Mouse (Mus musculus) urinary bladder, postnatal 36 days (tissue): ENCODE data around the gene Gm13694.

Source experiments
- DNase-seq, 2 experiments: peaks; one replicate each; pipeline ENCODE4 v3.0.0; 2022; ENCODE audit warnings: low spot score in 2 of 2, mixed read lengths in 1 of 2

The Gm13694 gene

DNA sequence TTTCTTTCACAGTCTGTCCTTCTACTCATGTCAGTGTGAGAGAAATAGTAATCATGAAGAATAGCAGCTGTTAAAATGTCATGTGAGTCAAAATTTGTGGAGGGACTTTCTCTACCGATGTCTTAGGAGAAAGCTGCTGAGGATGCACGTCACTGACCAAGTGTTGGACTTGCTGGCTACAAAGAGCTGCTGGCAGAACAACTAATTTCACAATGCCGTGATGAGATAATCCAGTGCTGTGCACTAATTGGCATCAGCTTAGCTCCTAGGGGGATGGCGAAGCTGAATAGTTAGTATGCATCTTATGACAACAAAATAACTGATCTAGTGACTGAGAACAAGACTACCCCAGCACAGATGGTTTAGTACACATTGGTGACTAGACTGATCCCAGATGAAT is 46.5 kb downstream of the Gm13694 start:
- peak in 1 of 2 experiments; percentile 66 for DNase-seq
